Mouse (Mus musculus) forebrain, embryonic 10.5 days (tissue): ENCODE data around the gene Tmem191c. TPM values are rescaled to one million over a fixed set of nuclear protein-coding genes. Genes with fewer than 3 reads are reported as not detected.

Experiments
- DNase-seq: peaks from one replicate; pipeline ENCODE4 v3.0.0-alpha.2; 2017; ENCODE audit warnings: low spot score; ENCODE audit errors: extremely low spot score
- H3K27ac ChIP-seq: fragments of 300-500 bp; sonication (generic); 2 replicates; pipeline ENCODE4 v1.5.1; 2016; ENCODE audit warnings: mild to moderate bottlenecking
- H3K27me3 ChIP-seq: fragments of 300-500 bp; sonication (generic); 2 replicates; pipeline ENCODE4 v1.6.1; 2016; ENCODE audit warnings: mild to moderate bottlenecking; ENCODE audit not compliant: poor library complexity, severe bottlenecking
- H3K36me3 ChIP-seq: fragments of 300-500 bp; sonication (generic); replicated peaks from 2 replicates; pipeline ENCODE4 v1.6.1; 2016; ENCODE audit warnings: mild to moderate bottlenecking, moderate library complexity
- H3K4me1 ChIP-seq: fragments of 300-500 bp; sonication (generic); 2 replicates; pipeline ENCODE4 v1.6.1; 2016
- H3K4me3 ChIP-seq: fragments of 300-500 bp; sonication (generic); 2 replicates; pipeline ENCODE4 v1.5.1; 2016; ENCODE audit warnings: mild to moderate bottlenecking, moderate library complexity
- H3K9me3 ChIP-seq: fragments of 300-500 bp; sonication (generic); 2 replicates; pipeline ENCODE4 v1.6.1; 2016; ENCODE audit warnings: mild to moderate bottlenecking, moderate library complexity
- WGBS: fragments of 180-500 bp; shearing (Covaris S2); methylation state at CpG from one replicate; pipeline ENCODE4 v1.1.7; 2016; 5-methylcytosine and 5-hydroxymethylcytosine counted together
- polyA plus RNA-seq: library from polyadenylated mRNA; unstranded; fragments of >200 nt; fragmentation: Nextera tagmentation; extraction: Ambion mirVana; gene quantifications from 2 replicates; pipeline ENCODE4 v1.2.1, GENCODE M21; 2016

Gene Tmem191c
- polyA plus RNA-seq, 1 experiment from 2014 or later: 8.8 TPM

DNA sequence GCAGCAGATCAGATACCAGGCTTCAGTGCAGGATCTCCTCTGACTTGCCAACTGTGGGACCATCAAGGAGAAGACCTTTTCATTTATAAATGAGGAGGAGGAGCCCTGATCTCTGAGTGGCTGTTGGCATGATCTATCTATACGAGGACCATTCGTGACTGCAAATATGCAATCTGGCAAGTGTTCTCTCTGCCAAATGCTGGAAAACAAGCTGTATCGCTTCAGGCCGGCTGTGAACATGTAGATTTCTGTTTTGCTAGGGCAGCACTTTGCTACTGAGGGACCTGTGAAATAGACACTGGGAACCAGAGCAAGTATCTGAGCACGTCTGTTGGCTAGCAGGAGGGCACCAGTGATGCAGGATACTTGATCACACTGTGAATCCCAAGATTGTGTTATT is 36.7 kb downstream of the Tmem191c start:
- 93% methylated on average over 5 of the region's 5 CpGs for WGBS
- Histone ChIP-seq H3K36me3 (peaks cover 85% of the 10 kb centered on the region), H3K4me1 (no peaks in the 10 kb centered on the region), H3K4me3 (no peak overlapping the region), H3K9me3 (no peaks in the 10 kb centered on the region), H3K27ac (no peak overlapping the region), H3K27me3 (no peaks in the 10 kb centered on the region)
- no peak for DNase-seq

DNA sequence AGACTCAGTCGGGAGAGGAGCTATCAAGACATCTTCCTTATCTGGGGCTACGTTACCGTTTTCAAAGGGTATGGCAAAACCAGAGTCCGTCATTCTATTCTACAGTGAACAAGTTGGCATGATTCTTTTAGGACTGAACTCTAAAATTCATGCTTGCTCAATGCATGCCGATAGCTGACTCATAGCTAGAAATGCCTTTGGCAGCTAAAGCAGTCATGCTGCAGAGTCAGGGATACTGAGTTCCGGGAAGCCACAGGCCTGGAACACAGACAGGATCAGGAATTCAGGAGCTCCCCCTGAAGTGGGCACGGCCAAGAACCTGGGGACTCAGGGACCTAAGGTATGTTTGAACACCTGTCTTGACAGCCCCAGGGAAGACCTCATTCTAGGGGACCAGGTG is 40.7 kb downstream of the Tmem191c start:
- no peak overlapping the region for H3K4me3 ChIP-seq
- DNase-seq: no peak
- 94% methylated on average over 7 of the region's 7 CpGs for WGBS
- peaks cover 65% of the 10 kb centered on the region for H3K36me3 ChIP-seq
- no peaks in the 10 kb centered on the region for H3K27me3 ChIP-seq
- no peak overlapping the region for H3K27ac ChIP-seq
- no peaks in the 10 kb centered on the region for H3K4me1 ChIP-seq
- H3K9me3 ChIP-seq: no peaks in the 10 kb centered on the region

DNA sequence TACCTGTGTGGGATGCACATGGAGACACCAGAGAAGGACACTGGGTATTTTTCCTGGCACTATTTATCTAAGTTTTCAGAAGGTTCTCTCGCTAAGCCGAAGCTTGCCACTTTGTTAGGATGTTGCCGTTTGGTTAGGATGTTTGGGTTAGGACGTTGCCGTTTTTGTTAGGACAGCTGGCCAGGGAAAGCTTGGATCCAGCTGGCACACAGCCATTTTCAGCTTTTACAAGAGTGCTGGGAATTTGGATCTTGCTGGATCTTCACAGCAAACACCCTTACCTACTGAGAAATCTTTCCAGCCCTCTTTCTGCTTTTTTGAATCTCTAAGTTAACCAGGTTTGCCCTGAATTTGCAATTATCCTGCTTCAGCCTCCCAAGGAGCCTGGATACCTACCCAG is 45.6 kb downstream of the Tmem191c start:
- Histone ChIP-seq H3K4me3 (no peak overlapping the region), H3K36me3 (peaks cover 65% of the 10 kb centered on the region), H3K27ac (no peak overlapping the region), H3K4me1 (no peaks in the 10 kb centered on the region), H3K9me3 (no peaks in the 10 kb centered on the region), H3K27me3 (no peaks in the 10 kb centered on the region)
- no peak for DNase-seq
- WGBS: 95% methylated on average over 5 of the region's 5 CpGs

DNA sequence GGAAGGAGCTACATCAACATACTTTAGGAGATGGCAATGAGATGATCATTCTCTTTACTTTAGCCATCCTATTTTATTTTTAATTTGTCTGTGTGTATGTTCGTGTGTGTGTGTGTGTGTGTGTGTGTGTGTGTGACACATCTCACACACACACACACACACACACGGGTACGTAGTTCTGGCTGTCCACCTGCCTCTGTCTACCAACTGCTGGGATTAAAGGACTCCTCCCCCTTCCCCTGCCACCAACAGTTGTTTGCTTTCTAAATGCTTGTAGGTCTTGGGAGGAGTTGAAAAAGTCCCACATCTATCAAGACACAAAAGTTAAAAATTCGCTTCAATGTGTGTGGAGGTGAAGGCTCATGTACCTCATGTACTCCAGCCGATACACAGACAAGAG is 48.9 kb downstream of the Tmem191c start:
- Histone ChIP-seq H3K27me3 (no peaks in the 10 kb centered on the region), H3K9me3 (no peaks in the 10 kb centered on the region), H3K27ac (no peak overlapping the region), H3K4me3 (no peak overlapping the region), H3K4me1 (no peaks in the 10 kb centered on the region), H3K36me3 (peaks cover 44% of the 10 kb centered on the region)
- DNase-seq: no peak
- WGBS: 88% methylated on average over 5 of the region's 5 CpGs

DNA sequence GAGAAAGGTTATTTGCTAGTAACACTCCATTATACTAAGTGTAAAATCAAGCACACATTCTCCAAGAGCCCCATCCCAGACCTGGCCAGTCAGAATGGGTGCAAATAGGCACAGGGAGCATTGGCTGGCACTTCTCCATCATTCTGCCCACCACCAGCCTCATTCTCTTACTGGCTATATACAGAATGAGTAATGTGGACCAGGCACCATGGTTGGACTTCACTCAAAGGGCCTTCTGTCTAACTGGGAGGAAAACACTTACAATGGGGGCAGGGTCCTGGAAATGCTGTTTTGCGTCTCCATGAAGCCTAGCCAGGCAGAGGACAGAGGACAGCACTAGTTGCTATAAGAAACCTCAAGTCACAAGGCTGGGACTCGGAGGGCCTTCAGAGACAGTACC is 50.2 kb downstream of the Tmem191c start:
- no peaks in the 10 kb centered on the region for H3K4me1 ChIP-seq
- H3K9me3 ChIP-seq: no peaks in the 10 kb centered on the region
- H3K27me3 ChIP-seq: no peaks in the 10 kb centered on the region
- DNase-seq: no peak
- no peak overlapping the region for H3K27ac ChIP-seq
- no peak overlapping the region for H3K4me3 ChIP-seq
- peaks cover 44% of the 10 kb centered on the region for H3K36me3 ChIP-seq
- WGBS: 84% methylated on average over 2 of the region's 2 CpGs

DNA sequence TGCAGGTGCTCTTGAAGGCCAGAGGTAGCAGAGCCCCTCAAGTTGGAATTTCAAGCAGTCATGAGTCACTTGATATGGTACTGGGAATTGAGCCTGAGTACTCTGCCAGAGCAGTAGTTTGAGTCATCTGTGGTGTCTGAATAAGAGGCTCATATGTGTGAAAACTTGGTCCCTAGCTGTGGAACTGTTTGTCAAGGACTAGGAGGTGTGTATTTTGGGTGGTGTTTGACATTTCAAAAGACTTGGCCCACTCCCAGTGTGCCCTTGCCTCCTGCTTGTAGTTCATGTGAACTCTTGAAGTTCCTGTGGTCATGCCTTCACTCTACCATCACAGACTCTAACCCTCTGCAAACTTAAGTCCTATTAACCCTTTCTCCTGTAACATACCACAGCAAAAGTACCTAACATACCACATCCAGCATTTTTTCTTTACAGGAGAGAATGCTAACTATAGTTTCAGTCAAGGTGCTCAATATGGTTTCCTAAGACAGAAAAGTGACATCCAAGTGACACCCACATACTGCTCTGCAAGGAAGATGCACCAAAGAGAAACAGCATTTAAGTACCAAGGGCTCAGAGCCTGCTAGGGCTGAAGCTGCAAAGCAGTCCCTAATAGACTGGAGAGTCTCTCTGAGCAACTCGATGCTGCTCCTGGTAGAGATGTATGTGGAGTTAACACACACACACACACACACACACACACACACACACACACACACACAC is 54.1 kb downstream of the Tmem191c start:
- H3K27ac ChIP-seq: no peak overlapping the region
- no peaks in the 10 kb centered on the region for H3K27me3 ChIP-seq
- H3K36me3 ChIP-seq: peaks cover 13% of the 10 kb centered on the region
- no peaks in the 10 kb centered on the region for H3K9me3 ChIP-seq
- WGBS: 86% methylated on average over 1 of the region's 1 CpGs
- no peak for DNase-seq
- no peak overlapping the region for H3K4me3 ChIP-seq
- H3K4me1 ChIP-seq: no peaks in the 10 kb centered on the region

DNA sequence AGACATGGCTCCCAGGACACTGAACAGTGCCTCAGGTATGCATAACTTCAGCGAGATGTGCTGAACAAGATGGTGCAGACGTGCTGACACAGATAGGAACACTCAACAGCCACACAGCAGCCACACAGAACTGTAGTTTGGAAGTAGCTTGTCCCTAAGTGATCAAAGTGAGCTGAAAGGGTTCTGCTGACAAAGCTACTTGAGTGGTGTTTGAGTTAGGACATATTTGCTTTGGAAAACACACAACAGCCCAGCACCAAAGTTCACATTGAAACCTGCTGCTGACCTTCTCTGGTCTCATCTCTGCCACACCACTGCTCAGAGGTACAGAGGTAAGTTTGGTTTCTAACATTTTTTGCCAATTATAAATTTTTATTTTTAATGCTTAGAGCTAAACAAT is 55.2 kb downstream of the Tmem191c start, which contains the start of gene Serpind1:
TSS of gene Serpind1 (plus strand) at position 256 of the 400 bp plus-strand sequence.
- H3K27ac ChIP-seq: no peak within 1 kb of the TSS
- 81% methylated on average over 2 of the region's 2 CpGs for WGBS
- no peak for DNase-seq
- no peak within 1 kb of the TSS for H3K4me3 ChIP-seq
- H3K27me3 ChIP-seq: no peaks in the 10 kb centered on the region
- H3K4me1 ChIP-seq: no peaks in the 10 kb centered on the region
- peaks cover 5% of the 10 kb centered on the region for H3K36me3 ChIP-seq
- no peaks in the 10 kb centered on the region for H3K9me3 ChIP-seq

DNA sequence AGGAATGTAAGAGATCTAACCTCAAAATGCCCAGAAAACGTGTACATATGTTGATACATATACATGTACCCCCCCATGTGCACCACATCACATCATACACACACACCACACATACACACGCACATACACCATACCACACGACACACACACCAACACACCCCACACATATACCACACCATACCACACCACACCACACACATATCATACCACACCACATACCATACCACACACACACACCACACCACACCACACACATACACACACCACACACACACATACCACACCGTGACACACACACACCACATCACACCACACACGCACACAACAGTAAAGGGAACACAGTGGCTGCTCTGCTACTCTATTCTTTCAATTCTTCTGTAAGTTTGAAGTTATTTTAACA is 56.0 kb downstream of the Tmem191c start:
- Histone ChIP-seq H3K27me3 (no peaks in the 10 kb centered on the region), H3K36me3 (peaks cover 9% of the 10 kb centered on the region), H3K4me3 (no peak overlapping the region), H3K27ac (no peak overlapping the region), H3K9me3 (no peaks in the 10 kb centered on the region), H3K4me1 (no peaks in the 10 kb centered on the region)
- DNase-seq: no peak
- WGBS: 90% methylated on average over 5 of the region's 5 CpGs

Other genes starting within 250 kb of the Tmem191c start
- 96.2 and 97.4 TPM in 2 replicates for gene Ypel1, start 206.4 kb upstream of the Tmem191c start, polyA plus RNA-seq
- gene Ppil2, start 164.8 kb upstream of the Tmem191c start, polyA plus RNA-seq: 138 and 155 TPM in 2 replicates
- 153 and 164 TPM in 2 replicates for gene 2610318N02Rik, start 150.9 kb upstream of the Tmem191c start, polyA plus RNA-seq
- gene Sdf2l1, start 143.7 kb upstream of the Tmem191c start, polyA plus RNA-seq: 110 and 118 TPM in 2 replicates
- gene Ydjc, start 131.5 kb upstream of the Tmem191c start, polyA plus RNA-seq: 5.8 and 6.9 TPM in 2 replicates
- 0.32 and 0.48 TPM in 2 replicates for gene Ccdc116, start 128.8 kb upstream of the Tmem191c start, polyA plus RNA-seq
- gene Ube2l3, start 73.4 kb upstream of the Tmem191c start, polyA plus RNA-seq: 436 and 440 TPM in 2 replicates
- gene Rimbp3, start 67.5 kb upstream of the Tmem191c start, polyA plus RNA-seq: 1.2 and 1.6 TPM in 2 replicates
- gene Hic2, start 42.5 kb upstream of the Tmem191c start, polyA plus RNA-seq: 14.7 and 16.5 TPM in 2 replicates
- 0.15 and 0.20 TPM in 2 replicates for gene Serpind1, start 55.3 kb downstream of the Tmem191c start, polyA plus RNA-seq
- 11.5 and 12.0 TPM in 2 replicates for gene Snap29, start 129.9 kb downstream of the Tmem191c start, polyA plus RNA-seq
- 38.6 and 39.2 TPM in 2 replicates for gene Pi4ka, start 130.2 kb downstream of the Tmem191c start, polyA plus RNA-seq
- 72.9 and 73.4 TPM in 2 replicates for gene Crkl, start 175.9 kb downstream of the Tmem191c start, polyA plus RNA-seq
- 1.3 and 2.8 TPM in 2 replicates for gene Aifm3, start 213.5 kb downstream of the Tmem191c start, polyA plus RNA-seq
- 78.1 and 92.3 TPM in 2 replicates for gene Lztr1, start 232.6 kb downstream of the Tmem191c start, polyA plus RNA-seq